Mouse (Mus musculus) megakaryocyte, embryonic 14.5 days (primary cell): ENCODE measurements around the gene D230025D16Rik. TPM values are rescaled to one million over a fixed set of nuclear protein-coding genes. Genes with fewer than 3 reads are reported as not detected.
"Not testable (repeated sequence)": the region's sequence is repeated elsewhere in the genome, so short reads cannot be mapped to it uniquely, and the experiment has no call there.

Experiments
- H3K27me3 ChIP-seq: replicated peaks from 2 replicates; pipeline ENCODE3; 2012; ENCODE audit warnings: inconsistent platforms
- H3K36me3 ChIP-seq: replicated peaks from 2 replicates; pipeline ENCODE3; 2012; ENCODE audit warnings: low read length, inconsistent platforms, mixed read lengths
- H3K4me1 ChIP-seq: 2 replicates; pipeline ENCODE4 v1.6.1; 2012; ENCODE audit warnings: inconsistent platforms
- H3K4me3 ChIP-seq: replicated peaks from 2 replicates; pipeline ENCODE3; 2012; ENCODE audit warnings: moderate library complexity, mild to moderate bottlenecking, inconsistent platforms
- H3K9me3 ChIP-seq: 2 replicates; pipeline ENCODE4 v1.6.1; 2012; ENCODE audit warnings: inconsistent platforms
- FLI1 ChIP-seq: IDR thresholded peaks from 2 replicates; pipeline ENCODE4 v1.6.1; 2012; ENCODE audit warnings: low read length, inconsistent platforms, mixed read lengths
- GATA1 ChIP-seq: IDR thresholded peaks from 3 replicates; pipeline ENCODE4 v1.6.1; 2012; ENCODE audit warnings: mixed read lengths, low read length, inconsistent platforms, borderline replicate concordance
- polyA plus RNA-seq: library from polyadenylated mRNA; stranded (reverse); fragments of >175 nt; gene quantifications from 2 replicates; pipeline ENCODE4 v1.2.3, GENCODE M21; 2012; ENCODE audit warnings: low replicate concordance; ENCODE audit not compliant: insufficient read depth

Gene D230025D16Rik
- polyA plus RNA-seq, 1 experiment, result 2.1 TPM

DNA sequence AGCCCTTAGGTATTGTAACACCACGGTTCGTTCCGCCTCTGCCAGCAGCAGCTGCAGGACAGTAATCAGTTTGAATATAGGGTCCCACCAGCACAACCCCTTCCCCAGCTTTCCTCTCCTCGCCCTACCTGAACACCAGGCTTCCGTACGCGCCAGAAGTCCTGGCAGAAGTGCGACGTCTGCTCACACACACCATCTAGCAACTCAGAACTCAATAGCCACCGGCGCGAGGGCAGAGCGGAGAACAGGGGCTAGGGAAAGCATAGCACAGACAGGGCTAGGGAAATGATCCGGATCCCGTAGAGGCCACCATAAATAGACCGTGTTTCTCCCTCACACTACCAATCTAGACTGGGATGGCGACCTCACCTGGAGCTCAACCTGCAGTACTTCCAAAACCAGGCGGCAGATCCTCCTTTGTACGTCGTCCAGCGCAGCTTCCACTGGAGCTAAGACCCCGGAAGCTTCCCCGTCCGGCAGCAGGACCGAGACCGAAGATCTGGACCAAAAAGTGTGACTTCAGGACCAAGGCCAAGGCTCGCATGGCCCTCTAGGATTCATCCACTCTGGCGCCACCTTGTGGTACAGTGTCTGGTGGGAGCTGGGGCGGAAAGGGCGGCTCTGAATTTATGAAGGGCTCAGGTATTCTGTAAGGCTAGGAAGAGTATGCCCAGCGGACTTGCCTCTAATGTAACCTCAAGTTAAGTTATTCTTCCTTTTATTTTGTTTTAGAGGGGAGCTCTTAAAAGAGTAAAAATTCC lies 65.8 kb downstream of the D230025D16Rik start:
- TF ChIP-seq GATA1, result no peak
- no peak for TF ChIP-seq FLI1
- Histone ChIP-seq H3K27me3 (peaks cover 2% of the 10 kb centered on the region), H3K4me1 (peaks cover 70% of the 10 kb centered on the region), H3K9me3 (no peaks in the 10 kb centered on the region), H3K4me3 (peak overlapping the region; percentile 94), H3K36me3 (peaks cover 29% of the 10 kb centered on the region)

DNA sequence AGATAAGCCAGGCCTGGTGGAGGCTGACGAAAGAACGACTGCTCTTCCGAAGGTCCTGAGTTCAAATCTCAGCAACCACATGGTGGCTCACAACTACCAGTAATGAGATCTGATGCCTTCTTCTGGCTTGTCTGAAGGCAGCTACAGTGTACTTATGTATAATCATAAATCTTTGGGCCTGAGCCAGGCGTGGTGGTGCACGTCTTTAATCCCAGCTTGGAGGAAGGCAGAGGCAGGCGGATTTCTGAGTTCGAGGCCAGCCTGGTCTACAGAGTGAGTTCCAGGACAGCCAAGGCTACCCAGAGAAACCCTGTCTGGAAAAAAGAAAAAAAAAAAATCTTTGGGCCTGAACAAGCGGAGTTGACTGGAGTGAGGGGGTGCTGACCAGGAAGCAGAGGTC lies 66.4 kb downstream of the D230025D16Rik start:
- Histone ChIP-seq H3K4me1 (peaks cover 72% of the 10 kb centered on the region), H3K36me3 (peaks cover 29% of the 10 kb centered on the region)
- not testable (repeated sequence) for H3K4me3 ChIP-seq, H3K27me3 ChIP-seq, H3K9me3 ChIP-seq

DNA sequence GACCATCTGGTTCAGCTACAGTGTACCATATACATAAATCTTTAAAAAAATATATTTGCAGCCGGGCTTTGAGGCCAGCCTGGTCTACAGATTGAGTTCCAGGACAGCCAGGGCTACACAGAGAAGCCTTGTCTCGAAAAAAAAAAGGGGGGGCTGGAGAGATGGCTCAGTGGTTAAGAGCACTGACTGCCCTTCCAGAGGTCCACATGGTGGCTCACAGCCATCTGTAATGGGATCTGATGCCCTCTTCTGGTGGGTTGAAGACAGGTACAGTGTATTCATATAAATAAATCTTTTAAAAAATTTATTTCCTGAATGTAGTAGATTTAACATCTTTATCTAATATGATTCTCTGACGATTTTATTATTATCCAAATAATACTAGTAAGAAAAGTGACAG lies 66.9 kb downstream of the D230025D16Rik start:
- H3K27me3 ChIP-seq, H3K9me3 ChIP-seq, H3K4me3 ChIP-seq: not testable (repeated sequence)
- peaks cover 29% of the 10 kb centered on the region for H3K36me3 ChIP-seq
- peaks cover 74% of the 10 kb centered on the region for H3K4me1 ChIP-seq

DNA sequence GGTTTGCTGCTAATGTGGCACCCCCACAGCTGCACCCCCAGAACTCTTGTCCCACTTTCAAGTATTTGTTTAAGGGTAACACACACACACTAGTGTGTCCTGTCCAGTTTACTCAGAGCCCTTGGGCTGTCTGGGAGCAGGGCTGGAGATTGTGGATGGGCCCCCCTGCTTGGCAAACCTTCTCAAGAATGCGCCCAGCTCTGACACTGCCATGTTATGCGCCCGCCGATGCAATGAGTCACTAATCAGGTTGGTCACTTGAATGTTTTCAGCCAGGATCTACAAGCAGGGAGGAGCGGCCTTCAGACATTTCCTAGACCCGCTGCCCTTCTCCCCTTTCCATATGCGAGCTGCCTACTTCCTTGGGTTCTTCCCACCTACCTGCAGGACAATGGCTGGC lies 67.5 kb downstream of the D230025D16Rik start:
- Histone ChIP-seq H3K4me3 (no peak overlapping the region), H3K9me3 (no peaks in the 10 kb centered on the region), H3K27me3 (no peaks in the 10 kb centered on the region), H3K36me3 (peaks cover 29% of the 10 kb centered on the region), H3K4me1 (peaks cover 78% of the 10 kb centered on the region)
- TF ChIP-seq FLI1 (no peak), GATA1 (no peak)

DNA sequence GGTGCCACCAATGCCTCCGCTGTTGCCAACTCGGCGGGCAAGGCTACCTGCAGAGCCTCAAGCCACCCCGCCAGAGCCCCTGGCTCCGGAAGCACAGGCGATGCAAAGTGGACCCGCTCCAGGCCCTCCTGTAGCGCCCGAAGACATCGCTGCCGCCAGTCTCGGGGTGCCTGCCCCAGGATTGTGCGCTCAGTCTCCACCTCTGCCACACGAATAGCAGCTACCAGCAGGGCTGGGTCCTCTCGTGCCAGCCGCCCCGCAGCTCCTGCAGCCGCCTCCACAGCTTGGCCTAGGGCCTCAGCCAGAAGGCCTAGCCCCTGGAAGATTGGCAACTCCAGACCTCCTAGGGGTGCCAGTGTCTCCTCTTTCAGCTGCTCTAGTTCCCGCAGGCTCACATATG lies 68.5 kb downstream of the D230025D16Rik start:
- no peaks in the 10 kb centered on the region for H3K9me3 ChIP-seq
- no peaks in the 10 kb centered on the region for H3K27me3 ChIP-seq
- no peak for TF ChIP-seq FLI1
- no peak for TF ChIP-seq GATA1
- H3K36me3 ChIP-seq, result peaks cover 30% of the 10 kb centered on the region
- peaks cover 82% of the 10 kb centered on the region for H3K4me1 ChIP-seq
- peak overlapping the region; percentile 14 for H3K4me3 ChIP-seq

DNA sequence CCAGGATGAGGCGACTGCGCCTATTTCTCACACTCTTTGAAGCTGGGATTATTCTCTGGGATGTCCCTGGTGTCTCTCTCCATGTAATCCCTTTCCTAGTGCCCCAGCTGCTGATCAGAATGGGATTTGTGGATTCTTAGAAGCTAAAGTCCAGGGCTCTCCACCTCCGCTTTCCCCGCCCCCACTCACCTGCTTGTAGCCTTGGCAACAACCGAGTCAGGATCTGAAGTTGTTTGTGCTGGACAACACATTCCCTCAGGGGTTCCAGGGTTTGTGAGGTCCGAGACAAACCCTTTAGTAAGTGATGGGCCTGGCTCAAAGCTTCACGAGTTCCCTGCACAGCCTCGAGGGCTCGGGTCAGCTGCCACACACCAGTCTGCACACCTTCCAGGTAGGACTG lies 69.8 kb downstream of the D230025D16Rik start:
- Histone ChIP-seq H3K4me1 (peaks cover 81% of the 10 kb centered on the region), H3K36me3 (peaks cover 42% of the 10 kb centered on the region), H3K4me3 (peak overlapping the region; percentile 97), H3K27me3 (no peaks in the 10 kb centered on the region), H3K9me3 (no peaks in the 10 kb centered on the region)
- no peak for TF ChIP-seq GATA1
- TF ChIP-seq FLI1, result no peak

DNA sequence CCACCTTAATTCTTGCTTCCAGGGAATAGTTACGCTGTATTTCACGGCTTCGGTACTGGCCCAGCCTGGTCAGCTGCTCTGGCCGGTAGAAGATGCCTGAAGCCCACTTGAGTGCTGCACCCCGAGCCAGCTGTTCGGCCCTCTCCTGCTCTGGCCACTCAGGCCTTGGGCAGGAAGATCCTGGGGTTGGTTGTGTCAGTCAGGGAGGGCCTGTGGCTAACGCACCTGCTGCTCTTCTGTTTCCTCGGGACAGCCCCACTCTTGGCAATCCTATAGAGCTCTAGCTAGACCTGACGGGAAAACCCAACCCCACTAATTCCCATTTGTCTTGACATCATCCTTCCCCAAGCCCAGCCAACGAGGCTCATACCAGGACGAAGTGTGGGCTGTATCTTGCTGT lies 70.3 kb downstream of the D230025D16Rik start:
- no peak for TF ChIP-seq FLI1
- TF ChIP-seq GATA1, result no peak
- Histone ChIP-seq H3K4me1 (peaks cover 81% of the 10 kb centered on the region), H3K36me3 (peaks cover 47% of the 10 kb centered on the region), H3K27me3 (no peaks in the 10 kb centered on the region), H3K4me3 (peak overlapping the region; percentile 97), H3K9me3 (no peaks in the 10 kb centered on the region)

DNA sequence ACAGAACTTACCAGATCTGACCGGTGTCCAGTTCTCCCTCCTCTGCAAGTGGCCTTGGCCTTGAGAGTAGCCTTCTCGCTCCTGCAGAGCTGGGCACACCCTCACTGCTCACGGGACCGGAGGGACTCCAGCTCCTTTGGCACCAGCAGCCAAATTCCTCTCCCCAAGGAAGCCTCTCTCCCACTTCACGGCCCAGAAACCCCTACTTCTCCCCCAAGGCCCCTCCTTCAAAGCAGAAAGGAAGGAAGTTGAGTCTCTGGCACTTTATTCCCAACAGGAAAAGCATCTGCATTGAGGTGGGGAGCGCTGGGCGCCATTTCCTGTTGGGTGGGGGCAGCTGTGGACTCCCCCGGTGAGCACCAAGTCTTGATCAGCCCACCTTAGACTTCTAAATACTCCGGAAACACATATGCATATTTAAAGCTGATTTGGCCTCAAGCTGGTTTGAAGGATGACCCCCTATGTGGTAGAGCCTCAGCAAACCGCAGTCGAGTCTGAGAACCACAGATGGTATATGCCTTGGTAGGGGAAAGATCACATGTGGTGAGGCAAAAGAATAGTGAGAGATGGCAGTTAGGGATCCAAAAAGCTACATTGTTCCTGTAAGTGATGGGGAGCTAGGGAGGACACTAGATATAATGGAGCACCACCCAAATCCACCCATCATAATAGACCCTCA lies 71.1 kb downstream of the D230025D16Rik start, which contains the start of gene Exoc3l:
Gene Exoc3l (minus strand): TSS at position 207 of the 679 bp plus-strand sequence.
- Histone ChIP-seq H3K9me3 (no peaks in the 10 kb centered on the region), H3K27me3 (no peaks in the 10 kb centered on the region), H3K4me3 (peak within 1 kb of the TSS; percentile 97), H3K36me3 (peaks cover 54% of the 10 kb centered on the region), H3K4me1 (peaks cover 81% of the 10 kb centered on the region)
- no peak for TF ChIP-seq FLI1
- TF ChIP-seq GATA1, result no peak

DNA sequence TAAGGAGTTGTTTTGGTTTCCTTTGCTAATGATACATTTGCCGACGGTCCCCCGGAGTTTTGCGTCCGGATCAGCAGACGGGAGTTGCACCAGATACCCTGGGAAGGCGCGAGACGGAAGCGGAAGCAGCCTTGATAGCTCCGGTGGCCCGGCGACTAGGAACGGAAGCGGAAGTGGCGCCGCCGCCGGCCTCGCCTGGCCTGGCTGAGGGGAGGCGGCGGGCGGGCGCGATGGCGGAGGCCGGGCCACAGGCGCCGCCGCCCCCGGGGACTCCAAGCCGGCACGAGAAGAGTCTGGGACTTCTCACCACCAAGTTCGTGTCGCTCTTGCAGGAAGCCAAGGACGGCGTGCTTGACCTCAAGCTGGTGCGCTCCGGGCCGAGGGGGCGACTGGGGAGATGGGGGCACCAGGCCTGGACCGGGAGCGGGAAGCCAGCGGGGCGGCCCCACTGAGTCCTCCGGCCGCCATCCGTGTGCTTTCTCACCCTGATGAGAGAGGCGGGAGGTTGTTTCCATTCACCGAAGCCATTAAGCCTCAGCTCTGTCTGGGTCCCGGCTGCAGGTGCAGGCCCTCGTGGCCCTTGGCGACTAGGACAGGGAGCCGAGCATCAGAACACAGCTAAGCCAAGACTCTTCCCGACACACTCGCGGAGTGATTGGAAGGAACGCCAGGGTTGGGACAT lies 72.7 kb downstream of the D230025D16Rik start, which contains the start of gene E2f4:
Gene E2f4 (plus strand): TSS at position 153 of the 682 bp plus-strand sequence.
- H3K4me1 ChIP-seq, result peaks cover 93% of the 10 kb centered on the region

More for the DNA sequence above, 72.7 kb downstream of the D230025D16Rik start, which contains the start of gene E2f4:
- H3K36me3 ChIP-seq, result peaks cover 63% of the 10 kb centered on the region
- peak within 1 kb of the TSS; percentile 97 for H3K4me3 ChIP-seq
- peak; percentile 61; the same call in 1 of the 2 replicates for TF ChIP-seq FLI1
- no peak for TF ChIP-seq GATA1
- H3K27me3 ChIP-seq, result no peaks in the 10 kb centered on the region
- no peaks in the 10 kb centered on the region for H3K9me3 ChIP-seq
